Mouse (Mus musculus): ENCODE data around the gene Rnf43. TPM values are rescaled to one million over a fixed set of nuclear protein-coding genes. Genes with fewer than 3 reads are reported as not detected.

Gene Rnf43
- total RNA-seq, 2 experiments from 2014 or later = 0.09 to 0.16 TPM

DNA sequence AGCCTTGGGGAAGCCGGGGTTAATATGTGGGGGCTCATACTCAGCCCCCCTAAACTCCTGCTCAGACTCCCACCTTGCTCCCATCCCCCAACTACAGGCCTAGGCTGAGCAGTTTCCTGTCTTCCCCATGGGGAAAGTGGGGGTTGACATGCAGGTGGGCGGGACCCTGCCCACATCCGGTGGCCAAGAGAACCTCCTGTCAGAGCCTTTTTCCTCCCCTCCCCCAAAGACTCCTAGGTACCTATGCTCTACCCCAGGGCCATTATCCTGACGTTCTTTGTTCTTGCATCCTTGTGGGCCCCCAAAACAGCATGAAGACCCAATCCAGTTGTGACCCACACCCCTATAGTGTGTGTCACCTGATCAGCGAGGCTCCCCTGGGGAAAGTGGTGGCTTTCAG is 92.1 kb downstream of the Rnf43 start:
- intact Hi-C loops (cut with DNase I; ENCODE audit: low total_unique reads) = no loop called here
- no peak for DNase-seq

DNA sequence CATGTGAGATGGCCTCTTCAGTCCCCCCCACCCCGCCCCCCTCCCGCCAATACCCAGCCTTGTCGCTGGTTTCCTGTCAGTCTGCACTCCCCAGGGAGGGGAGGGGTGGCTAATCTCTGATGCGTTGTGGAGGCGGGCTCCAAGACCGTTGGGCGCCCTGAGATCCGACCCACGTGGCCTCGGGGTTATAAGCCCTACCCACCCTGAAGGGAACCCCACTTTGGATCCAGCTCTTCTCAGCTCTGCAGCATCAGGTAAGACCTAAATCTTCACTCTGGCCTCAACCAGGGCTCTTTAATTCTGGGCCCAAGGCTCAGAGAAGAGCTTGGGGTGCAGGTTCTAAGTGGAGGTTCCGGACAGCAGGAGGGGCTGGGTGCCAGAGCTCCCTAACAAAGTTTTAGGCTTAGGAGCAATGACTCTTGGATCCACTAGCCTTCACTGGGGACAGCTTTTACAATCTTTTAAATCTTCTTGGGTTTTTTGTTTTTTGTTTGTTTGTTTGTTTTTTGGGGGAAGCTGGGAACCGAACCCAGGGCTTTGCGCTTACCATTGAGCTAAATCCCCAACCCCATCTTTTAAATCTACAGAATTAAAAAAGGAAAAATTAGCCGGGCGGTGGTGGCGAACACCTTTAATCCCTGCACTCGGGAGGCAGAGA is 93.0 kb downstream of the Rnf43 start:
- intact Hi-C loops (cut with DNase I; ENCODE audit: low total_unique reads) = no loop called here
- peak; percentile 39 for DNase-seq

DNA sequence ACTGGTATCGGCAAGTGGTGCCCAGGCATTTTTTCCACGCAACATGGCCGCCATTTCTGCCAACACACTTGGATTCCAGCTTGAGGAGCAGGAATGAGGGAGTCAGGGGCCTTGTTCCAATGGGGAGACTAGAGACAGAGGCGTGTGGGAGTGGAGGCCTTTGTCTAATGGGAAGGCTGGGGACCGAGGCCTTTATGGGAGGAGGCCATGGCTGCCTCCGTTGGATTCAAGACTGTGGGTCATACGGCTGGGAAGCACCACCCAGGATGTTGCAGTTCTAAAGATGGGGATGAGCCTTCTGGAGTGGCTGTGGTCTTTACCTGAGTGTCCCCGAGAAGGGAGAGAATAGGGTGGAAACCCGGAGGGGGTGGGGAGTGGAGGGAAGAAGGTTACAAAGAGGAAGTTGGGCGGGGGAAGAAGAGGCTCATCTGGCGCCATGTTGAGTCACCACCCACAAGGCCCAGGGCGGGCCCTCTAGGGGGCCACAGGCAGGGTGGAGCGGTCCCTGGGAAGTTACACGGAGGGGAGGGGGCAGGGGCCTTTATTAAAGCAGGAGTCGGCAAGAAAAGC is 93.8 kb downstream of the Rnf43 start:
- no peak for DNase-seq
- intact Hi-C loops (cut with DNase I; ENCODE audit: low total_unique reads) = no loop called here

DNA sequence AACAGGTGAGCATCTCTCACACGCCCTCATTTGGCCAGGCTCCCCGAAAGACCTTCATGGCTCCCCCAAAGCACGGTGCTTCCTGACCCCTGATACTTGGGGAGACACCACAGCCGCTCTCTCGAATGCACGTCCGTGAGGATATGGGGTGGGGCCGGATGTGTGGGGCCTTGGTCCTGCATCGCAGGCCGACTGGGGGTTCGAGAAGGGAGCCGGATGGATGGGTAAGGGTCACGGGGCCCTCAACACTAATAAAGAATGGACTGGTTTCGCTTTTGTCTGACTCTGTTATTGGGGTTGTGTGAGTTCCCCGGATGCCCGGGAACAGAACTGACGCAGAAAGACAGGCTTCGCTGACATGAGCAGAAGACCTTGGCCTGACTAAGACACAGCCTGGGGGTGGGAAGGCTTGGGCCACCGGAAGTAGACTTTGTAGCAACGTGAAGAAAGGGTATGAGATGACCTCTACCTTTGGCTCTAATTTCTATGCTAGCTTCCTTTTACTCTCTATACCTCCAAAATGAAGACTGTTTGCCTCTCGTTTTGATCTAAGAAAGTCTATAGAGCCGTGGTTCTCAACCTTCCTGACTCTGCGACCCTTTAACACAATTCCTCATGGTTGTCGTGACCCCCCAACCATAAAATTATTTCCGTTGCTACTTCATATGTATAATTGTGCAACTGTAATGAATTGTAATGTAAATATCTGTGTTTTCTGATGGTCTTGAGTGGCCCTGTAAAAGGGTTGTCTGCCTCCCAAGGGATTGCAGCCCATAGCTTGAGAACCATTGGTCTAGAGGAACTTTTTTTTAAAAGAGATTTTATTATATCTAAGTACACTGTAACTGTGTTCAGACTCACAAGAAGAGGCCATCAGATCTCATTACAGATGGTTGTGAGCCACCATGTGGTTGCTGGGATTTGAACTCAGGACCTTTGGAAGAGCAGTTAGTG is 94.8 kb downstream of the Rnf43 start:
- no peak for DNase-seq
- intact Hi-C loops (cut with DNase I; ENCODE audit: low total_unique reads) = no loop called here

DNA sequence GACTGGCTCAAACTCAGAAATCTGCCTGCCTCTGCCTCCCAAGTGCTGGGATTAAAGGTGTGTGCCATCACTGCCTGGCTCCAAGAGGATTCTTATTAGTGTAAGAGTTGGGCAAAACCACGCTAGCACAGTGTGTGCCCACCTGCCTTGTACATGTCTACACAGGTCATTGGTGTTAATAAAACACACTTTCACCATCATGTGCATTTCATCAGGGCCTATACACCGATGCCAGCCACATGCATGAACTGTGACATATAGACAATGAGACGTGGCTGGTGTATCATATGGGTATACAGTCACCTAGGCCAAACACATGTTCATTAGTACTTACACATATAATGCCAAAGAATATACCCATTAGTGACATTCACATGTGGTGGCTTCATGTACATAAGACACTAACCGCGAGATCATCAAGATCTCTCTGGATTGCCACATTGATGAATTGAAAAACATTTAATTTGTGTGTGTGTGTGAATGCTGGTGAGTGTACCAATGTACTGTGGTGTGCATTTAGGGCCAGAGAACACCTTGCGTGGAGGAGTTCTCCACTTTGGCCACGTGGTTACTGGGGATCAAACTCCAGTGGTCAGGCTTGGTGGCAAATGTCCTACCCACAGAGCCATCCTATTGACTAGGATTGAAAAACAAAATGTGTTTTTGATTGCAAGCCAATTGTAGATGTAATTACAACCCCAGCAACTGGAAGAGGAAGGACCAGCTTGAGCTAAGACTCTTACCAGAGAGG is 95.8 kb downstream of the Rnf43 start:
- DNase-seq = no peak
- intact Hi-C loops (cut with DNase I; ENCODE audit: low total_unique reads) = no loop called here

DNA sequence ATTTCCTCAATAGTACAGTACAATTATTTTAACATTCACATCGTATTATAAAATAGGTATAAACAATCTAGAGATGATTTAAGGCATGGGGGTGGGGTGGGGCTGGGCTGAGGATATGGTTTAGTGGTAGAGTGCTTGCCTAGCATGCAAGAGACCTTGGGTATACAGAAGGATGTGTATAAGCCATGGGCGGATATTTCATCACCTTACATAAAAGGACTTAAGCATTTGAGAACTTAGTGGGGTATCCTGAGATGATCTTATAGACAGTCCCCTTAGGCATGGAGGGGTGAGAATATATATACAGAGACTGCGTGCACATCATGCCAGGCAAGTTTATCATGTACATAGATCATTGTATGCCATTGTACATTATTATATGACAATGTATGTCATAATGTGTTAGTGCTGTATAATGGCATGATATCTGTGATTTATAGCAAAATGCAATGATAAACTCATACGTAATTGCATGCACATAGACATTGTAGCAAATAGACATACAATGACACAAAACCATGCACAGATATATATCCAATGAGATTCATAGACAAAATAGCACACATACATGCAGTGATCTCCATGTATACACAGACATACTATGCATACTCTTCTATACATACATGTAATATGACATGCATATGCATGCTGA is 96.6 kb downstream of the Rnf43 start:
- intact Hi-C loops (cut with DNase I; ENCODE audit: low total_unique reads) = no loop called here

DNA sequence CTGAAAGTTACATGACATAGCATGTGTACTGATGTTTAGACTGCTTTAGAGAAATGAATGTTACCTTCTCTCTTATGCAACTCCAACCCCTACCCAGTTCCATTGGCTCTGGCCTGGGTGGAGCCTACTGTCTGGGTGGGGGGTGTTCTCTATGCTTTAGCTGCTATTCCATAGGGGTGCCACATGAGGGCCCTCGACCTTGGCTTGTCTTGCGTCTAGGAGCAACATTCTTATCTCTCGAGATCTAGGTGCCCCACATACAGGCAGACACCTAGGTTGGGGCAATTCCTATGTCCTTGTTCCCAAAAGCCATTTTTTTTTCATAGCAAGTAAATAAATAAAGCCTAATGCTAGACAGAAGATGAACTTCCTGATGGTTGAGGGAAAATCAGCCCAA is 97.1 kb downstream of the Rnf43 start:
- DNase-seq = no peak

More for the DNA sequence above, 96.6 kb downstream of the Rnf43 start:
- DNase-seq = no peak

DNA sequence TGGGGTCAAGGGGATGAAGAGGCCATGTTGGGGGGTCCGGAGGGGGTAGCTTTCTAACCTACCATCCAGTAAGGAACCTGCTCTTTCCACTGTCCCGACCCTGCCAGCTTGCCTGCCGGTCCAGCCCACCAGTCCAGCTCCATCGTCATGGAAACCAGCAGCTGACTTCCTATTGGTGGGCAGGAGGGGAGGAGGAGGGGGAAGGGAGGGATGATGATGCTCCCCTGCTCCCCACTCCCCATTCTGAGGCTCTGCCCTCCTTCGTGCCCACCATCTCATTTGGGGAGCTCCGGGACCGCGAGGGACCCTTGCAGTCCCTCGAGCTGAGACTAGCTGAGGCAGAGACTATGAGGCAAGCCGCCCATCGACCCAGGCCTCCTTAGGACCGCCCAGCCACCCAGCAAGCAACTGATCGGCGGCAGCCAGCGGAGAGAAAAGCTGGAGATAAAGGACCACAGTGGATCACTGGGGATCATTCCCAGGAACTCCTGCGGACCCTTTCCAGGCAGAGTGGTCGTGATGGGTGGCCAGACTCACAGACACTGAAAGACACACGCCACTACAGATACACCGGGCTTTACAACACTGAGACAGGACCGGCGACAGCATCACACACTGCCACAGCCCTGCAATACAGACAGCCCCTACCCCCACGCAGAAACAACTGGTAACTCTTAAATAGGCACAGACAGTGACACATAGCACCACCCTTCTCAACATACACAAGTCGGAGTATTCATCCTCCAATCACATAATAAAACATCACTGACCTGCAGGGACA is 98.0 kb downstream of the Rnf43 start, which contains the start of gene Tspoap1:
Tspoap1 (plus strand) TSS at position 241 of the 781 bp plus-strand sequence.
- no peak for DNase-seq
- intact Hi-C loops (cut with DNase I; ENCODE audit: low total_unique reads) = no loop called here

More for the DNA sequence above, 97.1 kb downstream of the Rnf43 start:
- intact Hi-C loops (cut with DNase I; ENCODE audit: low total_unique reads) = no loop called here

DNA sequence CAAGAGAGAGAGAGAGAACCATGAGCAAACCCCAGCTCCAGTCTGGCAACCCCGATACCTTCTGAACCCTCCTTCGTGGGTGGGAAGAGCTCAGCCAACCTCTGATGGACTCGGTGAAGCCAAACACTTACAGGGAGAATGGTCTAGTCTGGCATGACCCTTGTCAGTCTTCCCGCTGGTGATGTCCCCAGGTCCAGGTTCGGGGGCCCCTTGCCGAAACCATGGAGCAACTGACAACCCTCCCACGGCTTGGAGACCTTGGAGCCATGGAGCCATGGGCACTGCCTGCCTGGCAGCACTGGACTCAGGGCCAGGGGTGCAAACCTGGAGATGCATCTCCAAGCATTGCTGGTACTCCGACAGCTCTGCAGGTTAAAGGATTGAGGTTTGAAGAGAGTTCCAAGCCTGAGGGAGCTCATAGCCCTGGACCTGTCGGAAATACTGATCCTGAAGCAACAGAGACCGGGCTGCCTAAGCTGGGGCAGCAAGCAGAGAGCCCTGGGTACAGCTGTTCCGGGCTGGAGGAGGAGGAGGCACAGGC is 98.7 kb downstream of the Rnf43 start:
- no peak for DNase-seq
- intact Hi-C loops (cut with DNase I; ENCODE audit: low total_unique reads) = no loop called here

DNA sequence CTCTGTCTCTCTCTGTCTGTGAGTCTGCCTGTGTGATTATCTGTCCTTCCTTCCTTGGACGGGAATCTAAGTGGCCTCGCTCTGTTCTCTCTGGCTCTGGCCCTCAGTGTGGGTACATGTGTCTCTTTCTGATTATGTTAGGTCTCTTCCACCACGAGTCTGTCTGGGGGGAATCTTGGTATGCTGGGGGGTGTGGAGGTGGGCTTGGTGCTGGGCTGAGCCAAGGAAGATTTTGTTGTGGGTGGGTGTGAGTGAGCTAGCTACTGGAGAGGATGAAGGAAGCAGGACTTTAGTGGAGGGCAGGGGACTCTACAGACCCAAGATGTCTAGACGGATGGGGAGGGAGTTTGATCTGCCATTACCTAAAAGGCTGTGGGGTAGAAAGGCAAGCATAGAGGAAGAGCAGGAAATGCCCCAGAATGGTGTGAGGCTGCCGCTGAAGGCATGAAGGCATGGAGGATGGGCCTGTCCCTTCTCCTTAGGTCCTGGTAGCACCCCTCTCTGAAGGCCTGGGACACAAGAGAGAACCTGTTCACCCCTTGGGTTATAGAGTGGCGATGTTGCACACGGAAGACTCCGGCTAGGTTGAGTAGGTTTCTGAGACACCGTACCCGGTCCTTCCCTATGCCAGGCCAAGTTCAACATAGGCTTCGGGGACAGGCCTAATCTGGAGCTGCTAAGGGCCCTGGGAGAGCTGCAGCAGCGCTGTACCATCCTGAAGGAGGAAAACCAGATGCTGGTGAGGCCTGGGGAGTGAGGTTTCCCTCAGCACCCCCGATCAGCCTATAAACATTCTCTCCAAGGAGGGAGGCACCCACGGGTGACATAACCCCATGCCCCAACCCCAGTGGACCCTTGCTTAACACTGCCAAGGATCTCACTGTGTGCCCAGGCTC is 99.5 kb downstream of the Rnf43 start:
- DNase-seq = no peak
- intact Hi-C loops (cut with DNase I; ENCODE audit: low total_unique reads) = no loop called here

DNA sequence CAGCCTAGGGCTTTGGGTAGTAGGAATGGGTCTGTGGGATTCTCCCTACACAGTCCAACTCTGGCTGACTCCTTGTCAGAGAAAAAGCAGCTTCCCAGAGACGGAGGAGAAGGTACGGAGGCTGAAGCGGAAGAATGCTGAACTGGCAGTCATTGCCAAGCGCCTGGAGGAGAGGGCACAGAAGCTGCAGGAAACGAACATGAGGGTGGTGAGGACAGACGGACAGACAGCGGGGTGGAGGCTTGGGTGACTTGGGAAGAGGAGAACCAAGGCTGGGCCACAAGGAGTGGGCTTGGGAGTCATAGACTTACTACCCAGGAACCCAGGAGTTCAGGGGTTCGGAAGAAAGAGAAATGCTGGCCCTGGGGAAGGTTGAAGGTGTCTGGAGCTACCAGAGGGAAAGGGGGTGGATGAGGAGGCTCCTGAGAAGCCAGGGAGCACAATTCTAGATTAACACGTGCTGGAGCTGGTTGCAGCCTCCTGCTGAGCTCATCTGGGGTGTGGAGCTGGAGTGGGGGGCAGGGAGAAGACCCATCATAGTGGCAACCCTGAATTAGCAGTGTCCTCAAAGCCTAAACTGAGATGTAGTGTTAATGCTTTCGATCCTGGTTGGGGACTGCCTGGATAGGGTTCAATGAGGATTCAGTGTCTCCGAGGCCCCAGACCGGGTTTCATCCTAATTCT is 100.3 kb downstream of the Rnf43 start:
- no peak for DNase-seq
- intact Hi-C loops (cut with DNase I; ENCODE audit: low total_unique reads) = no loop called here

DNA sequence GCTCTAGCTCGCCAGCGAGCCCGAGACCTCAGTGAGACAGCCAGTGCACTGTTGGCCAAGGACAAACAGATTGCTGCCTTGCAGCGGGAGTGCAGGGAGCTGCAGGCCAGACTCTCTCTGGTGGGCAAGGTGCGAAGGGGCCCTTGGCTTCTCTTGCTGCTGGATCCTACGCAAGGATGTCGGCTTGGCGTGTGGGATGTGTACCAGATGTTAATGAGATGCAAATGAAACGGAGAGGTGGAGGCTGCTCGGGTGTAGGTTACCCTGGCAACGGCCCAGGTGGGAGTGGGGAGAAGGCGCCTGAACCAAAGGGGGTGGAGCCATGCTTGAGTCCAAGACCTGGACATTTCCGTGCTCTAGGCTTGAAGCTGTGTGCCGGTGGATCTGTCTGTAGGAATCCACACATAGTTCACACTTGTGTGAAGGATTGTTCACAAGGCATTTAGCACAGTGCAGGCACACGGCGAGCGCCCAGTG is 101.0 kb downstream of the Rnf43 start:
- intact Hi-C loops (cut with DNase I; ENCODE audit: low total_unique reads) = no loop called here
- DNase-seq = no peak

DNA sequence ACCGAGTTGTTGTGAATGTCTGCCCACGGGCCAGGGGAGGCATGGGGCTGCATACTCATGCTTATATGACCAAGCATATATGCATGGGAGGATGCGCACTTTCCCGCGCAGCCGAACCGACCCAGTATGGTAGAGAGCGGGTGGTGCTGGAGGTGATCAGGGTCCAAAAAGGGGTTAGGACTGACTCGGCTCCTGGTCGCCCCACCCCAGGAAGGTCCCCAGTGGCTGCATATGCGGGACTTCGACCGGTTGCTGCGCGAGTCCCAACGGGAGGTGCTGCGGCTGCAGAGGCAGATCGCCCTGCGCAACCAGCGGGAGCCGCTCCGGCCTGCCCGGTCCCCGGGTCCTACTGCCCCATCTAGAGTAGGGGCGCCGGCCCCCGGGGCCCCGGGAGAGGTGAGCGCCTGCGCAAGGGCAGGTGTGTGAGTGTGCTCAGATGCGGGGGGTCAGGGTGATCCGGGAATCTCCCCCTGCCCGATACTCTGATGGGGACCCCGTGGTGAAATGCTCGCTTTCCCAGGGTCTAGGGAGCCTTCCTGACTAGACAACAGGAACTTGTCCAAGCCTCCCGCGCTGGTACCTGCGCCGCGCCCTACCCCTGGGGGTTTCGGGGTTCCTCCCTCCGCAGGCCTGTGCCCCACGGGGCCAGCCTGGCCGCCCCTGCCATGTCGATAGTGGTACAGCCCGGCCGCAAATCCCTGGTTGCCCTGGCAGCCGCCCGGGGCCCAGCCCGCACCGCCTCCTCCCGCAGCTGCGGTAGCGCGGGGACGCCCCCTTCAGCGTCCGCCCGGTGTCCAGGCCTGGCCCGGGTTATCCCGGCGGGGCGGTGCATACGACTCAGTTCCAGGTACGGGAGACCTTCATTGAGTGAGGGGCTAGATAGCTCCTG is 101.7 kb downstream of the Rnf43 start:
- no peak for DNase-seq
- intact Hi-C loops (cut with DNase I; ENCODE audit: low total_unique reads) = no loop called here

DNA sequence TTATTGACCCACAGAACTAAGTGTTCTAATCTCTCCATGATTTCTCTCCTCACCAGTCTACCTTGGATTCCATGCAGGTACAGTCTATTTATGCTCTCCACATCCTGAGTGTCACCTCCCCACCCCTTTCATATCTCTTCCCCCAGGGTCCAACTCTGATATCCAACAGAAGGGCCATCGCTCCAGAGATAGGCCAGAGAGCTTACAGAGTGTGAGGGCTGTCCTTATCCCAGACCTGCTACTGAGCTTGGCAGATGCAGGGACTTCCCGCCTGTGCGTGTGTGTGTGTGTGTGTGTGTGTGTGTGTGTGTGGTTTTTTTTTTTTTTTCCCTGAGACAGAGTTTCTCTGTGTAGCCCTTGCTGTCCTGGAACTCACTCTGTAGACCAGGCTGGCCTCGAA is 106.2 kb downstream of the Rnf43 start:
- intact Hi-C loops (cut with DNase I; ENCODE audit: low total_unique reads) = no loop called here
- DNase-seq = no peak

DNA sequence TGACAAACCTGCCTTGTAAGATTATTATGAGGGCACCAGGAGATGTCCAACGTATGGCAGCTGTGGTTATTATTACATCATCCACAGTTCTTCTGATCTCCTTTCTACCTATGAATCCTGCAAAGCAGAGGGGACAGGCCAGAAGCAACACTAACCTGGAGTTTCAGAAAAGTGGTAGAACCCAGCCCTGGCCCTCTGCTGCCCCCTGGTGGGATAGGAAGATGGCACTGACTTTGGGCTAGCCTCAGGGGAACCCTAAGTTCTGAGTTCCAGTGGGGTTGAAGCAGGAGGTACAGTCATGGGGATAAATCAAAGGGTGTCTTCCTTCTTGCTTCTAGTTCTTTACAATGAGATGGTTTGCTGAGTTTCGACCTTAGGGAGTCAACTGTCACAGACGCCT is 108.5 kb downstream of the Rnf43 start:
- DNase-seq = peak; percentile 52
- intact Hi-C loops (cut with DNase I; ENCODE audit: low total_unique reads) = loop anchor here (5.0 kb wide), 1 partner anchor 109 kb away; the partner anchor contains the start of gene Rnf43

Measured in gastrocnemius, postnatal 14 days (tissue).